Mouse (Mus musculus) lung, adult 2 months (tissue): ENCODE measurements around the gene Fam19a1.

ENCODE experiments used
- CTCF ChIP-seq: fragments of 200-500 bp; IDR thresholded peaks from 2 replicates; pipeline ENCODE4 v1.5.1; 2011; ENCODE audit warnings: mild to moderate bottlenecking, low read length, control low read depth; ENCODE audit not compliant: insufficient read depth
- POLR2A ChIP-seq: fragments of 200-500 bp; IDR thresholded peaks from 2 replicates; pipeline ENCODE4 v1.6.1; 2011; ENCODE audit warnings: low read depth, mild to moderate bottlenecking, control low read depth, low read length, borderline replicate concordance; ENCODE audit errors: extremely low read depth

GRCm38 (mm10) chr6:96289672-96290071, 176.7 kb downstream of the Fam19a1 start:
- TF ChIP-seq CTCF (no peak), POLR2A (no peak)
